Mouse (Mus musculus): Measurements from ENCODE around the gene Ppp1ca. TPM values are rescaled to one million over a fixed set of nuclear protein-coding genes. Genes with fewer than 3 reads are reported as not detected.

Gene Ppp1ca
- 484 and 509 TPM in 2 replicates for polyA plus RNA-seq (2012; rRNA removed)

DNA sequence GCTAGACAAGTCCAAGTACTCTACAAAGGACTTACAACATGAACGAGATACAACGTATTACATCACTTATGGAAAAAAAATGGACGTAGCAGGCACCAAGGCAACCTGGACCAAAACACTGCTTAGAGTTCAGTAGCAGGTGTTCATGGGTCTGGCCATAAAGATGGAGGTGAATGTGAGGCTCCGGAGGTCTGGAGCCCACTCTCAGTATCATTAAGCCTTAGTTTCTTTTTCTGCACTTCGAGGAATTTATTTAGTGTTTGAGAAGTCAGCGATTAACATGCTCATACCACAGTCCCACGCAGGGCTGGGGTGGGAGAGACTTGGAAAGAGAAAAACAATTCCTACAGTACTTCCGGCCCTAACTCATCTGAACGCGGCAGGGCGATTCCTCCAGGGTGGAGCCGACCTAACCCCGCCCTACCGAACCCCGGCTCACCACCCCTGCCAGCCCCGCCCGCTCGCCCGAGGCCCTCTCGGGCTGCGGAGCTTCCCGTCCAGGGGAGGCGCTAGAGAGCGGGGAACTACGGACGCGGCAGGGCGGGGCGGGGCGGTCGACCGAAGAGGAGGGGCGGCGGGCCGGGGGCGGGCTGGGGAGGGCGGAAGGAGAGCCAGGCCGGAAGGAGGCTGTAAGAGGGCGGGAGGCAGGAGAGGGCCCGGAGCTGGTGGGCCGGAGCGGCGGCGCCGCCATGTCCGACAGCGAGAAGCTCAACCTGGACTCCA lies at the start of gene Ppp1ca:
TSS of gene Ppp1ca (plus strand) at position 538 of the 723 bp plus-strand sequence.
- H3K27ac ChIP-seq (ENCODE audit: insufficient read depth, low read depth, low read length) = peak within 1 kb of the TSS; percentile 93
- peak; percentile 65 for TF ChIP-seq POLR2A (IDR thresholded peaks at IDR 0.05; ENCODE audit: low read depth, low read length)
- peak; percentile 60 for TF ChIP-seq CTCF (conservative IDR thresholded peaks at IDR 0.05; ENCODE audit: insufficient read depth, insufficient read length, low read depth, low read length)
- H3K4me3 ChIP-seq (ENCODE audit: insufficient read depth, low read depth, low read length) = peak within 1 kb of the TSS; percentile 99
- H3K4me1 ChIP-seq (ENCODE audit: control insufficient read depth, insufficient read depth, low read length) = peaks cover 11% of the 10 kb centered on the region; the same call in 1 of the 2 replicates
- WGBS = 3% methylated on average over 44 of the region's 47 CpGs
- peak; percentile 97 for DNase-seq
- no peaks in the 10 kb centered on the region for H3K27me3 ChIP-seq (replicated peaks; ENCODE audit: control insufficient read depth, insufficient read depth, low read length)
- H3K36me3 ChIP-seq (ENCODE audit: control insufficient read depth, insufficient read depth, low read length) = peaks cover 2% of the 10 kb centered on the region; the same call in 1 of the 2 replicates

DNA sequence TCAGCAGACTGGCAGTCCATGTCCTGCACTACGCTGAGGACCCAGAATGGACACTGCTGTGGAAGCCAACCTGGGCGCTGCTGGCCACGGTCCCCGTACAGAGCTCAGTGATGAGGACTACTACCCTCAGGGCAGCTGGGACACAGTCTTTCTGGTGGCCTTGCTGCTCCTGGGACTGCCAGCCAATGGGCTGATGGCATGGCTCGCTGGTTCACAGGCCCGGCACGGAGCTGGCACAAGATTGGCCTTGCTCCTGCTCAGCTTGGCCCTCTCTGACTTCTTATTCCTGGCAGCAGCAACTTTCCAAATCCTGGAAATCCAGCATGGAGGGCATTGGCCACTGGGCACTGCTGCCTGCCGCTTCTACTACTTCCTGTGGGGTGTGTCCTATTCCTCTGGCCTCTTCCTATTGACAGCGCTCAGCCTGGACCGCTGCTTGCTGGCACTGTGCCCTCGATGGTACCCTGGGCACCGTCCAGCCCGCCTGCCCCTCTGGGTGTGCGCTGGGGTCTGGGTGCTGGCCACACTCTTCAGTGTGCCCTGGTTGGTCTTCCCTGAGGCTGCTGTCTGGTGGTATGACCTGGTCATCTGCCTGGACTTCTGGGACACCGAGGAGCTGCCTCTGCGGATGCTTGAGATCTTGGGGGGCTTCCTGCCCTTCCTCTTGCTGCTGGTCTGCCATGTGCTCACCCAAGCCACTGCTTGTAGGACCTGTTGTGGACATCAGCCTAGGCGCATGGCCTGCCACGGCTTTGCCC lies 49.3 kb upstream of the Ppp1ca start:
- WGBS = 75% methylated on average over 18 of the region's 18 CpGs
- Histone ChIP-seq H3K36me3 (ENCODE audit: control insufficient read depth, insufficient read depth, low read length) (no peaks in the 10 kb centered on the region), H3K4me3 (ENCODE audit: insufficient read depth, low read depth, low read length) (no peak overlapping the region), H3K27ac (ENCODE audit: insufficient read depth, low read depth, low read length) (no peak overlapping the region), H3K4me1 (ENCODE audit: control insufficient read depth, insufficient read depth, low read length) (no peaks in the 10 kb centered on the region), H3K27me3 (replicated peaks; ENCODE audit: control insufficient read depth, insufficient read depth, low read length) (no peaks in the 10 kb centered on the region)
- TF ChIP-seq CTCF (conservative IDR thresholded peaks at IDR 0.05; ENCODE audit: insufficient read depth, insufficient read length, low read depth, low read length) = no peak
- TF ChIP-seq POLR2A (IDR thresholded peaks at IDR 0.05; ENCODE audit: low read depth, low read length) = no peak
- peak; percentile 75 for DNase-seq

DNA sequence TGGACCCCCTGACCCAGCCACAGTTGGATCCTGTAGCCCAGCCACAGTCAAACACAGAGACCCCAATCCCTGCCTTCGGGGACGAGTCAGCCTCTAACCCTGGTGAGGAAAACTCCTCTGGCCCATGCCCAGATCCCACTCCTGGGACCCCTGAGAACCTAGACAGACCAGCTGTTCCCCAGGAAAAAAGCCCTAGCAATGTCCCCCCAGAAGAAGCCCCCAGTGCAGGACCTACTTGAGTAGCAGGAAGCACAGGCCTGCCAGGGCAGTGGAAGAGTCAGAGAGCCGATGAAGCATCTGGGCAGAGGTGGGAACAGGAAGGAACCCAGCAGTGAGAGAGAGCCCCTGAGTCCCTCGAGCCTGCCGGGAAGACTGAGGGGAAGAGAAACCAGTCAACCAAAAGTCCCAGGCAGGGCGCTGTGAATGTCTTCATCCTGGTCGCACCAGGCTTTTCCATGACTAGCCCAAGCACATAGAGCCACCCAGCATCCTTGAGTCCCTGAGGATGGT lies 48.1 kb upstream of the Ppp1ca start, which contains the start of gene Cabp4:
TSS of gene Cabp4 (minus strand) at position 275 of the 510 bp plus-strand sequence.
- DNase-seq = no peak
- H3K36me3 ChIP-seq (ENCODE audit: control insufficient read depth, insufficient read depth, low read length) = no peaks in the 10 kb centered on the region
- H3K27me3 ChIP-seq (replicated peaks; ENCODE audit: control insufficient read depth, insufficient read depth, low read length) = no peaks in the 10 kb centered on the region
- no peak within 1 kb of the TSS for H3K4me3 ChIP-seq (ENCODE audit: insufficient read depth, low read depth, low read length)
- no peak for TF ChIP-seq CTCF (conservative IDR thresholded peaks at IDR 0.05; ENCODE audit: insufficient read depth, insufficient read length, low read depth, low read length)
- no peak for TF ChIP-seq POLR2A (IDR thresholded peaks at IDR 0.05; ENCODE audit: low read depth, low read length)
- WGBS = 76% methylated on average over 7 of the region's 7 CpGs
- peaks cover 5% of the 10 kb centered on the region; the same call in 1 of the 2 replicates for H3K4me1 ChIP-seq (ENCODE audit: control insufficient read depth, insufficient read depth, low read length)
- no peak within 1 kb of the TSS for H3K27ac ChIP-seq (ENCODE audit: insufficient read depth, low read depth, low read length)

DNA sequence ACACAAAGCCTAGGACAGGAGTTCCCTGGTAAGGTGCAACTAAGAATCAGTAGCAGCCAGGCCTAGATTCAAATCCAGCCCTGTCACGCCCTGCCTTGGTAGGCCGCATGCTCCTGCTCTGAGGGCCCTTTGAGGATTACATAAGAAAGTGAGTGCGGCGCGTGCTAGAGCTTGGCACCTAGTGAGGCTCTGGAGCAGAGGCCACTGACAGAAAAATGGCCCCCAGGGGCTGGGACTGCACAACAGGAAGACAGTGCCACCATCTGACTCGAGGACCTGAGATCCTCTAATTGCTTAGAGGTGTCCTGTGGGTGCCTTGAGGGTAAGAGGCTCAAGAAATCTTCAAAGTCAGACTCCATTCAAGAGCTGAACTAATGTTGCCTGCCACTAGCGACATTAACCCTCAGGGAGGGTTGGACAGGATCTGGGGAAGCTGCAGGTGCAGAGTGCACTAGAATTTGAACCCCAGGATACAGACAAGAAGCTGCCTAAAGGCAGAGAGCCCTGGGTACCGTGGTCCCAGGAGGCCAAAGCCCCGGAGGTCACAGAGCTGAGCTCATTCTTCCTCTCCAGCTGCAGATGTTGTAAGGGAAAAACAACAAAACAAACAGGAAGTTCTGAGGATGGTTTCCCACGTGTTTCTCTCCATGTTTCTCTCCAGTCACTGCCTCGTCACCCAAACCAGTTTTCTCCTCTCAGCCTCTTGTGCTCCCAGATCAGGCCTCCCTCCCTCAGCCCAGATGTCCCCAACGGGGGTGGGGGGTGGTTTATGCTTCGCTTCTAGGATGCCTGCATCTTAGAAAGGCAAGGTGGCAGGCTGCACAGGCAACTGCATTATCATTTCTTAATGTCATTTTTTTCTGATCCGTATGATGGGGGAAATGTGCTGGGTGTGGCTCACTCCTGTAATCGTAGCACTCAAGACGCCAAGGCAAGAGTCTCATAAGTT lies 47.0 kb upstream of the Ppp1ca start:
- H3K4me1 ChIP-seq (ENCODE audit: control insufficient read depth, insufficient read depth, low read length) = peaks cover 13% of the 10 kb centered on the region

DNA sequence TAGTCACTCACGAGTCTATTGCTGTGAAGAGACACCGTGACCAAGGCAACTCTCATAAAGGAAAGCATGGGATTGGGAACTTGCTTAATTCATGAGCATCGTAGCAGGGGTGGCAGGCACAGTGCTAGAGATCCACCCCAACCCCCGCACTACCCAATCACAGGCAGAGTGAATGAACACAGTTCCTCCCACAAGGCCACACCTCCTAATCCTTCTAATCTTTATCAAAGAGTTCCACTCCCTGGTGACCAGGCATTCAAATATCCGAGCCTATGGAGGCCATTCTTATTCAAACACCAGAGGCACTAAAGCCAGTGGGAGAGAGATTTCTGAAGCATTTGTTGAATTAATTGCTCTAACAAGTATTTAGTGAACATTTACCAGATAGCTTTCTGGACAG lies 45.9 kb upstream of the Ppp1ca start:
- Histone ChIP-seq H3K4me3 (ENCODE audit: insufficient read depth, low read depth, low read length) (no peak overlapping the region), H3K27me3 (replicated peaks; ENCODE audit: control insufficient read depth, insufficient read depth, low read length) (no peaks in the 10 kb centered on the region), H3K36me3 (ENCODE audit: control insufficient read depth, insufficient read depth, low read length) (no peaks in the 10 kb centered on the region), H3K27ac (ENCODE audit: insufficient read depth, low read depth, low read length) (no peak overlapping the region), H3K4me1 (ENCODE audit: control insufficient read depth, insufficient read depth, low read length) (peaks cover 15% of the 10 kb centered on the region)
- WGBS = 97% methylated on average over 5 of the region's 5 CpGs
- TF ChIP-seq CTCF (conservative IDR thresholded peaks at IDR 0.05; ENCODE audit: insufficient read depth, insufficient read length, low read depth, low read length) (no peak), POLR2A (IDR thresholded peaks at IDR 0.05; ENCODE audit: low read depth, low read length) (no peak)
- DNase-seq = no peak

More for the DNA sequence above, 47.0 kb upstream of the Ppp1ca start:
- Histone ChIP-seq H3K27ac (ENCODE audit: insufficient read depth, low read depth, low read length) (no peak overlapping the region), H3K36me3 (ENCODE audit: control insufficient read depth, insufficient read depth, low read length) (no peaks in the 10 kb centered on the region), H3K27me3 (replicated peaks; ENCODE audit: control insufficient read depth, insufficient read depth, low read length) (no peaks in the 10 kb centered on the region), H3K4me3 (ENCODE audit: insufficient read depth, low read depth, low read length) (no peak overlapping the region)
- peak; percentile 42 for DNase-seq
- no peak for TF ChIP-seq CTCF (conservative IDR thresholded peaks at IDR 0.05; ENCODE audit: insufficient read depth, insufficient read length, low read depth, low read length)
- no peak for TF ChIP-seq POLR2A (IDR thresholded peaks at IDR 0.05; ENCODE audit: low read depth, low read length)
- WGBS = 73% methylated on average over 16 of the region's 16 CpGs

DNA sequence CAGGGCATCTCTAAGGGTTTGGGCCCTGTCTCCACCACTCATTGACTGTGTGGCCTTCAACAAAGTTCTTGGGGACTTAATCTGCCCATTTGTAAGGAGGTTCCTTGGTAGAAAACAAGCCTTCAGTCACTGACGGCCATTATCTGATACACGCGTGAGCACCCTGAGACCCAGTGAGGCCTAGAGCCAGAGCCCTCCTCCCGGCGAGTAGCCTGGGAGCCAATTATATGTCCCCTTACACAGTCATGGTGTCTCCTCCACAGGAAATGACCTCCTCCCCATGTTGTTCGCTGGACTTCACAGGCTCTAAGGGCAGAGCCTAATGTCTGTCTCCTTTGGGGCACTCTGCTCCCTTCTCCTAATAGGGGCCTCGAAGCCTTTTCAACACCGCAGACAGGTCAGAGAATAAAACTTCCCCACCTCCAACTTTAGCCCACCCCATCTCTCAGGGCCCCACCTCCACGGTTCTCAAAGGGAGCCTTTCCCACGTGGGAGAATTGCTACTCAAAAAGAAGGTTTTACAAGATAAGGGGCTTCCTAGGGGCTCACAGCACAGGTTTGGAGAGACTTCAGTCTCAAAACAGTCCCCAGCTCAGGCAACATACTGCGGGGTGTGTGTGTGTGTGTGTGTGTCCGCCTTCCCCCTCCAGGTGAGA lies 45.4 kb upstream of the Ppp1ca start:
- H3K27ac ChIP-seq (ENCODE audit: insufficient read depth, low read depth, low read length) = no peak overlapping the region
- peaks cover 15% of the 10 kb centered on the region for H3K4me1 ChIP-seq (ENCODE audit: control insufficient read depth, insufficient read depth, low read length)

More for the DNA sequence above, 45.4 kb upstream of the Ppp1ca start:
- no peaks in the 10 kb centered on the region for H3K27me3 ChIP-seq (replicated peaks; ENCODE audit: control insufficient read depth, insufficient read depth, low read length)
- no peak overlapping the region for H3K4me3 ChIP-seq (ENCODE audit: insufficient read depth, low read depth, low read length)
- DNase-seq = no peak
- TF ChIP-seq POLR2A (IDR thresholded peaks at IDR 0.05; ENCODE audit: low read depth, low read length) (no peak), CTCF (conservative IDR thresholded peaks at IDR 0.05; ENCODE audit: insufficient read depth, insufficient read length, low read depth, low read length) (no peak)
- 81% methylated on average over 12 of the region's 12 CpGs for WGBS
- no peaks in the 10 kb centered on the region for H3K36me3 ChIP-seq (ENCODE audit: control insufficient read depth, insufficient read depth, low read length)
